Mouse (Mus musculus) layer of hippocampus, adult 8-10 months (tissue): ENCODE measurements around the gene Zfp808. TPM values are rescaled to one million over a fixed set of nuclear protein-coding genes. Genes with fewer than 3 reads are reported as not detected.
A peak's percentile ranks its signal among the peaks of the same experiment; 100 is the strongest.
"Not testable (repeated sequence)": the region's sequence is repeated elsewhere in the genome, so short reads cannot be mapped to it uniquely, and the experiment has no call there.

ENCODE experiments used
- DNase-seq, 2 experiments: peaks; one replicate each; pipeline ENCODE4 v3.0.0; 2022; ENCODE audit warnings: low spot score in 2 of 2
- total RNA-seq, 4 experiments: library from RNA; stranded (reverse); gene quantifications; 2 replicates each; pipeline ENCODE4 v1.2.4; 2022

The Zfp808 gene
- total RNA-seq, result 1 to 10 TPM; 2.4 to 4.0 (median 3.3) TPM

DNA sequence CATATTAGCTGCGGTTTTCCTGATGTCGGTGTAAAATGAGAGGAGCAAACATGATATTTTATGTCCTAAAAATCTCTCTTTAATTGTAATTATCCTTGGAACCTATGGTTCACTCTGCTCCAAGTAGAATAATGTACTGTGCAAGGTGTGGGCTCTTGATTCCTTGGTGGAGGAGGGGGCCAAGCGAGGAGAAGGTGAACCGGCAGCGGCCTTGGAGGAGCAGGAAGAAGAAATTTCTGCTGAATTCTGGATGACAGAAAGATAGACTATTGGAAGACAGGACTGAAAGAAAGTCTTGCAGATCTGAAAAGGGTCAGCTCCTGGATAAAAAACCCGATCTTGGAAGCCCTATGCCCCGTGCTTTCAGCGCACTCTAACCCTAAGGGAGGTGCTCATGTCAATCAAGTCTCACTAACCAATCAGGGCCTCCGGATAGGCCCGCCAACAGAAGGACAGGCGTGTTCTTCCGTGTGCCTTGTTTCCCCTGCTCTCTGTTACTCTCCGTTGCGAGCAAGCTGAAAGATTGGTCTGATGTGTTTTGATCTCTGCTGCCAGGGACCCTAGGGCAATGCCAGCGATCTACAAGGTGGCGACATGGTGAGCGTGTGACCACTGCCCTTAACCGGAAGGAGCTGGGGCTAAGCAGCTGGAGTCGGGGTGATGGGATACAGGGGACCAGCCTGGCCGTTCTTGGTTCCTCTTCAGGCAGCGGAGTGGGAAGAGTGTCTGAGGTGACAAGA is at the start of gene Zfp808:
Gene Zfp808, plus strand, starts transcription at position 455 of the 740 bp plus-strand sequence.
- DNase-seq, result peak; percentile 19 to 28

DNA sequence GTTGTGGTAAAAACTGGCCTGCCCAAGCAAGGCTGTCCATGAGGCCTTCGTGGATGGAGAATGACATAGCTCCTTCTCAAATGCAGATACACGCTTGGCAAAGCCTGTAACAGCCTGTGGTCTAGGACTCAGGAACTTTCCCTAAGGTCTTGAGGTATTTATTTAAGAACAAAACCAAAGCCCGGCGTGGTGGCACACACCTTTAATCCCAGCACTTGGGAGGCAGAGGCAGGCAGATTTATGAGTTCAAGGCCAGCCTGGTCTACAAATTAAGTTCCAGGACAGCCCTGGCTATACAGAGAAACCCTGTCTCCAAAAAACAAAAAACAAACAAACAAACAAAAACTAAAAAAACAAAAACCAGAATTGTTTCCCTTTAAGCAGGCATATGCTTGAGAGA is 30.9 kb upstream of the Zfp808 start:
- not testable (repeated sequence) for DNase-seq

DNA sequence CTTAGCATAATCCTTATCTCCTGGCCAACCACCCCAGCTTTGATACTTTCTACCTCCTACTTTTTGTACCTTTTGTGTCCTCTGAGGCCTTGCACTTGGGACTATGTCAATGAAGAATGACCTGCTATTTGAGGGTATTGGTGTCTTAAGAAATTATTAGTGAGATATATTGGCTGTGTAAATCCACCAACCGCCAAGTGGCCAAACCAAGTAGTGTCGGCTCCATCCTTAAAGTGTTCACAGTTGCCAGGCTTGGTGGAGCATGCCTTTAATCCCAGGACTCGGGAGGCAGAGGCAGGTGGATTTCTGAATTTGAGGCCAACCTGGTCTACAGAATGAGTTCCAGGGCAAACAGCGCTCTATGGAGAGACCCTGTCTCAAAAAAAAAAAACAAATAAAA is 30.2 kb upstream of the Zfp808 start:
- DNase-seq, result not testable (repeated sequence)

DNA sequence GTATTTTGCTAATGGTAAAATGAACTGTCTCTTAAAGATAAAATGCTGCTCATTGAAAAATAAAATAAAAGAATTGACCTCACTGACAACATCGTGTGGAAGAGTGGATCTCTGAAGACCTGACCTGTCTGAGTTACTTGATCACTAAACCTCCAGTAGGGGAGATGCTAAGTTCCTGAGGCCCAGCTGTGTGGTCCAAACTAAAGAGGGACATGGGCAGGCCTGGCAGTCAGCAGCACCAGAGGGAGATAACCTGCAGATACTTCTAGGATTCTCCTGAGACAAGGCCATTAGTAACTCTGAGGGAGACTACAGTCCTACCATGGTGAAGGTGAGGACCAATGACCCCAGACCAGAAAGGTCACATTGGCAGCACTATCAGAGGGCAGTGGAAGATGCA is 27.3 kb upstream of the Zfp808 start:
- DNase-seq, result not testable (repeated sequence)

DNA sequence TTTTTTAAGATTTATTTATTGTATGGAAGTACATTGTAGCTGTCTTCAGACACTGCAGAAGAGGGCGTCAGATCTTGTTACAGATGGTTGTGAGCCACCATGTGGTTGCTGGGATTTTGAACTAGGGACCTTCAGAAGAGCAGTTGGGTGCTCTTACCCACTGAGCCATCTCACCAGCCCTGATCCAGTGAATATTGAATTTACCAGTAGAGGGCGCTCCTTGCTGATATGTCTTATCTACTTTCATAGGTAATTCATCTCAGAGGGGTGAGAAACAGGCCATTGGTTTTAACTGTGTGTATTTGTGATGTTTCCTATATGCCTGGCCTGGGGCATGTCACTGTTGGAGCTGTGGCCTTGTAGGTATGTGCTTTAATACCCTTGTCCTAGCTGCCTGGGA is 13.8 kb upstream of the Zfp808 start:
- not testable (repeated sequence) for DNase-seq

DNA sequence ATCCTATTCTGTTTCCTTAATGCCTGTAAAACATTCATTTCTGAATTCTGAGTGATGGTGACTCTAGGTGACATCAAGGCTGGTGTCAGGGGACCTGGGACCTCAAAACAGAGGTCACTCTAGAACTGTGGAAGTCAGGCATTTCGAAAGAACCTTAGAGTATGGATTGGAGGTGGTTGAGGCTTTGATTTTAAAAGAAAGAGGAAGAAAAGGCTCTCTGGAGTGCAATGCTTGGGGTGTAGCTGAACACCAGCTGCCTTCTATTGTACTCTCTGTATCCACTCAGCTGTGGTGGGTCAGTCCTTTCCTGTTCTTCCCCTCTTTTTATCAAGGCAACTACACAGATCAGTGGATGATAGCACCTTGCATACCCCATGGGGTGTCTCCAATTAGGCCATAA is 8.1 kb upstream of the Zfp808 start:
- not testable (repeated sequence) for DNase-seq

DNA sequence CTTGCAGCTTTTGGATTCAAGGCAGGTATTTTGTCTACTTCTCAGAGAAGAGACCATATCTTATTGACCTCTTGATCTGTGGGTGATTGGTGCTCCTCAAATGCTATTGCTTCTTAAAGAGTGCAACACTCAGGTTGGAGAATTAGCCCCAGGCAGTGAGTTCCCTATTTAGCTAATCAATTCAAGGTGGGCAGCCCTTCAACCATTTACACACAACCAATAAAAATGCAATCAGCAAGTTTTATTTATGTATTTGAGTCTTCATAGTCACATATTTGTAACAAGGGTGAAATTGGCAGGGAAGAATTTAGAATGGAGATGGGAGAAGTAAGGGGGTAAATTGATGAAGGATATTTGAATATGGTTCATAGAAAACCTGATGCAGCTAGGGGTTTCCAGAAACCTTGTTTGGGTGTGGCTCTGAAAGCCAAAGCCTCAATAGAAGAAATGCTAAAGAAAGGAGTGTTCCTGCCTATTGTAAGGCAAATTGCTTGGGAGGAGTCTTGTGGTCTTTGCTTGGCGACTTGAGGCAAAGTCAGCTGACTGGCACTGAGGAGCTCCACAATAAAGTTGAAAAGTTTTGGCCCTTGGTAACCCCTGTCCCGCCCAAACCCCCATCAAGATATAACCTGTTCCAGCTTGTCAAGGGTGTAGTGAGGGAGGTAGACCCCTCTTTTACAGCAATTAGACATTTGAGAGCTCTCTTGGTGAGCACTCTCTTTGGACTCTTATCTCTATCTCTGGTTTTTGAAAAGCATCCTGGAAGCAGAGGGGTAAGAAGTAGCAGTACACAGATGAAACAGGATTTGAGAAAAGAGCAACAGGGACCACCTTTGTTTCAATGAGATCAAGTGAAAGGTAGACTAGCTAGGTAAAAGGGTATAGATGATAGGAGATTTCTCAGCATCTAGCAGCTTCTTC is 52.4 kb downstream of the Zfp808 start:
- not testable (repeated sequence) for DNase-seq

DNA sequence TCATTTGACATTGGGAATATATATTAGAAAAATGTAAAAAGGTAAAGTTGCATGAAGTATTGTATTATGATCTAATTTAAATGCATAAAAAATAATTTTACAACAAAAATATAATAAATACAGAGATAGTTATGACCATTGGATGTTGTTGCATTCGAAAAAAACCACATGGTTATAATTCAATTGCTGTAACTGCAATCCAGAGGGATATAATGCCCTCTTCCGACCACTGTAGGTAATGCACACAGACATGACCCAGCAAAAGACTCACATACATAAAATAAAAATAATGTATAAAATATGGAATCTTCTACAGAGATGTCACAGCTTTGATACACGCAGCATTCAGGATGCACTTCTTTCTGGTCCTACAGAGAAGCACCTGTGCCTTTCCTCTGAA is 115.6 kb downstream of the Zfp808 start:
- no peak for DNase-seq

DNA sequence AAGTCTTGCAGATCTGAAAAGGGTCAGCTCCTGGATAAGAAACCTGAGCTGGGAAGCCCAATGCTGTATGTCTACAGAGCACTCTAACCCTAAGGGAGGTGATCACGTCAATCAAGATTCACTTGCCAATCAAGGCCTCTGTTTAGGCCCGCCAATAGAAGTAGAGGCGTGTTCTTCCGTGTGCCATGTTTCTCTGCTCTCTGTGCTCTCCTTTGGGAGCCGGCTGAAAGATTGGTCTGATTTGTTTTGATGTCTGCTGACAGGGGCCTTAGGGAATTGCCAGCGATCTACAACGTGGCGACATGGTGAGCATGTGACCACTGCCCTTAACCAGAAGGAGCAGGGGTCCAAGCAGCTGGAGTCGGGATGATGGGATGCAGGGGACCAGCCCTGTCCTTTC is 125.5 kb downstream of the Zfp808 start:
- not testable (repeated sequence) for DNase-seq

DNA sequence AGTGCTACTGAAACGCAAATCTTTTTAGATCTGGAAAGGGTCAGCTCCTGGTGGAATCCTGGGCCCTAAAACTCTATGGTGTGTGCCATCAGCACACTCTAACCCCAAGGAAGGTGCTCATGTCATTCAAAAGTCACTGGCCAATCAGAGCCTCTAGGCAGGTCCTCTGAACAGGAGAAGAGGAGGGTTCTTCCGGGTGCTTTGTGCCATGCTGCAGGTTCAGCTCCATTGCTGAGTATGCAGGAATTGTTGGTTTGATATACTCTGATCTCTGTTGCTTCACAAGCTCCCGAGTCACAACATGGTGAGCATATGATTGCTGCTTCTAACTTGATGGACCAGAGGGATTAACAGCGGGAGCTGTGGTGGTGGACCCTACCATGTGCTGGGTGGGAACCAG is 133.7 kb downstream of the Zfp808 start:
- DNase-seq, result no peak
